Mouse (Mus musculus): Measurements from ENCODE around the gene Pdzd2.

DNA sequence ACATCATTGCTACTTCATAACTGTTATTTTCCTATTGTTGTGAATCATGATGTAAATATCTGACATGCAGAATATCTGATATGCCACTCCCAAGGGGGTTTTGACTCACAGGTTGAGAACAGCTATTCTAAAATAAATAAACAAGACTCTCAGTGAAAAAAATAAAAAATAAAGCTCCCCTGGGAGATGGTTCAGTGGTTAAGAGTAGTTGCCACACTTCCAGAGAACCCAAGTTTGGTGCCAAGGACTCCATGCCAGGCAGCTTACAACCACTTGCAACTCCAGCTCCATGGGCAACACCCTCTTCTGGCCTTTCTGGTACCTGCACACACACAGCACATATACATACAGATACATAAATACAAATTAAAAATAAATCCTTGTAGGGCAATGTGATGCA is 157.3 kb downstream of the Pdzd2 start:
- TF ChIP-seq TAL1 (IDR thresholded peaks at IDR 0.05; ENCODE audit: low read length) (no peak), GATA1 (IDR thresholded peaks at IDR 0.05; ENCODE audit: low read length) (no peak)
